Mouse (Mus musculus) lung, postnatal 0 days (tissue): ENCODE results near the gene Palb2.

ENCODE experiments used
- CTCF ChIP-seq: IDR thresholded peaks from 2 replicates; pipeline ENCODE4 v1.5.1; 2016; ENCODE audit warnings: antibody characterized with exemption, mild to moderate bottlenecking
- EP300 ChIP-seq: IDR thresholded peaks from 2 replicates; pipeline ENCODE4 v1.6.1; 2016; ENCODE audit warnings: antibody characterized with exemption, mild to moderate bottlenecking, control low read depth

GRCm38 (mm10) chr7:122160037-122160436, 27.3 kb upstream of the Palb2 start:
- no peak for TF ChIP-seq EP300
- no peak for TF ChIP-seq CTCF
